Mouse (Mus musculus) CH12.LX (cell line): ENCODE measurements at regions not wholly inside any gene's neighbourhood (a gene's known extent, or its start where the extent isn't known, plus 50 kb on each side); places are given as distances from the start of the nearest gene placed in this dataset.

Experiments used
- DNase-seq: peaks from one replicate; pipeline ENCODE4 v3.0.0-alpha.2; 2013; ENCODE audit errors: extremely low read depth
- H3K27ac ChIP-seq: 2 replicates; pipeline ENCODE4 v1.5.1; 2012; ENCODE audit warnings: low read depth, mild to moderate bottlenecking, control low read depth, moderate library complexity; ENCODE audit not compliant: insufficient read depth
- H3K27me3 ChIP-seq: replicated peaks from 2 replicates; pipeline ENCODE3; 2012; ENCODE audit warnings: inconsistent platforms
- H3K36me3 ChIP-seq, 2 experiments: replicated peaks in 1 of 2; 2 replicates each; pipeline versions ENCODE3 to v1.6.1; 2012; ENCODE audit warnings: inconsistent platforms in 1 of 2, low read length in 1 of 2, mild to moderate bottlenecking in 1 of 2, mixed read lengths in 1 of 2, moderate library complexity in 1 of 2; ENCODE audit not compliant: control insufficient read depth in 1 of 2, insufficient read depth in 1 of 2
- H3K4me1 ChIP-seq, 2 experiments: 2 replicates each; pipeline ENCODE4 v1.6.1; 2012; ENCODE audit warnings: inconsistent platforms in 1 of 2, moderate library complexity in 1 of 2; ENCODE audit not compliant: insufficient read depth in 2 of 2, control insufficient read depth in 1 of 2
- H3K4me2 ChIP-seq: 2 replicates; pipeline ENCODE4 v1.6.1; 2012; ENCODE audit warnings: low read depth, mild to moderate bottlenecking, control low read depth; ENCODE audit not compliant: poor library complexity, insufficient read depth, severe bottlenecking
- H3K4me3 ChIP-seq, 3 experiments: fragments of 150-350 bp in 1 of 3; sonication (generic) in 1 of 3; replicated peaks in 1 of 3; 2 replicates each; pipeline versions ENCODE3 to v1.5.1; 2011 to 2012; ENCODE audit warnings: low read depth in 2 of 3, low read length in 2 of 3, mild to moderate bottlenecking in 2 of 3, moderate library complexity in 2 of 3, control low read depth in 1 of 3, improper control_type of control experiment in 1 of 3, inconsistent platforms in 1 of 3, mixed read lengths in 1 of 3; ENCODE audit not compliant: poor library complexity in 1 of 3
- H3K79me2 ChIP-seq: replicated peaks from 2 replicates; pipeline ENCODE4 v1.6.1; 2012; ENCODE audit warnings: mild to moderate bottlenecking, moderate library complexity; ENCODE audit not compliant: control insufficient read depth, poor library complexity, insufficient read depth, severe bottlenecking; ENCODE audit errors: extremely low read depth
- H3K9ac ChIP-seq: 2 replicates; pipeline ENCODE4 v1.6.1; 2012; ENCODE audit warnings: low read depth, mild to moderate bottlenecking, control low read depth, moderate library complexity; ENCODE audit not compliant: insufficient read depth
- H3K9me3 ChIP-seq: replicated peaks from 2 replicates; pipeline ENCODE3; 2012; ENCODE audit warnings: low read length, inconsistent platforms, mixed read lengths
- BHLHE40 ChIP-seq: IDR thresholded peaks from 2 replicates; pipeline ENCODE4 v1.6.1; 2011; ENCODE audit warnings: mild to moderate bottlenecking, low read depth, low read length, improper control_type of control experiment
- CHD1 ChIP-seq: IDR thresholded peaks from 2 replicates; pipeline ENCODE4 v1.6.1; 2012; ENCODE audit warnings: low read depth, low read length, improper control_type of control experiment, inconsistent platforms
- ETS1 ChIP-seq: conservative IDR thresholded peaks from 2 replicates; pipeline ENCODE4 v1.6.1; 2012; ENCODE audit warnings: low read depth, mild to moderate bottlenecking, inconsistent platforms, low read length, improper control_type of control experiment, moderate library complexity
- HCFC1 ChIP-seq: IDR thresholded peaks from 2 replicates; pipeline ENCODE4 v1.6.1; 2012; ENCODE audit warnings: low read depth, mild to moderate bottlenecking, inconsistent platforms, low read length, improper control_type of control experiment
- JUND ChIP-seq: conservative IDR thresholded peaks from 2 replicates; pipeline ENCODE4 v1.6.1; 2011; ENCODE audit warnings: low read depth, low read length, improper control_type of control experiment
- MAFK ChIP-seq: IDR thresholded peaks from 2 replicates; pipeline ENCODE4 v1.6.1; 2011; ENCODE audit warnings: low read length, improper control_type of control experiment; ENCODE audit not compliant: insufficient replicate concordance
- MEF2A ChIP-seq: IDR thresholded peaks from 2 replicates; pipeline ENCODE4 v1.6.1; 2014; ENCODE audit warnings: low read depth, mild to moderate bottlenecking, inconsistent platforms, low read length, improper control_type of control experiment, borderline replicate concordance
- NELFE ChIP-seq: IDR thresholded peaks from 2 replicates; pipeline ENCODE4 v1.6.1; 2011; ENCODE audit warnings: low read depth, low read length, improper control_type of control experiment
- NRF1 ChIP-seq: IDR thresholded peaks from 2 replicates; pipeline ENCODE4 v1.6.1; 2014; ENCODE audit warnings: low read depth, mild to moderate bottlenecking, inconsistent platforms, low read length, improper control_type of control experiment, moderate library complexity
- PAX5 ChIP-seq: IDR thresholded peaks from 2 replicates; pipeline ENCODE4 v1.6.1; 2012; ENCODE audit warnings: low read length, inconsistent platforms, mixed read lengths
- RCOR1 ChIP-seq: conservative IDR thresholded peaks from 2 replicates; pipeline ENCODE4 v1.6.1; 2012; ENCODE audit warnings: low read depth, mild to moderate bottlenecking, inconsistent platforms, low read length, improper control_type of control experiment
- TCF12 ChIP-seq: IDR thresholded peaks from 2 replicates; pipeline ENCODE4 v1.6.1; 2014; ENCODE audit warnings: low read depth, mild to moderate bottlenecking, inconsistent platforms, low read length, improper control_type of control experiment
- UBTF ChIP-seq: IDR thresholded peaks from 2 replicates; pipeline ENCODE4 v1.6.1; 2012; ENCODE audit warnings: low read depth, mild to moderate bottlenecking, inconsistent platforms, low read length, improper control_type of control experiment, moderate library complexity
- ZC3H11A ChIP-seq: IDR thresholded peaks from 2 replicates; pipeline ENCODE4 v1.6.1; 2012; ENCODE audit warnings: low read depth, mild to moderate bottlenecking, inconsistent platforms, low read length, improper control_type of control experiment
- ZKSCAN1 ChIP-seq: IDR thresholded peaks from 2 replicates; pipeline ENCODE4 v1.6.1; 2012; ENCODE audit warnings: low read depth, inconsistent platforms, low read length, improper control_type of control experiment, borderline replicate concordance
- ZNF384 ChIP-seq: IDR thresholded peaks from 2 replicates; pipeline ENCODE4 v1.6.1; 2012; ENCODE audit warnings: low read depth, low read length, improper control_type of control experiment, inconsistent platforms
- dilution Hi-C: fragments of 300-500 bp; cut with MboI; formaldehyde crosslinking; loops from 2 replicates; pipeline ENCODE4 v1.14.3; 2020; ENCODE audit warnings: low sequenced_read_pairs; ENCODE audit not compliant: extremely low pct_unique_long_range_greater_than_20kb, extremely low pct_ligation_motif_present
- in situ Hi-C: fragments of 300-500 bp; cut with MboI; formaldehyde crosslinking; loops from 3 replicates; pipeline ENCODE4 v1.14.3; 2019; ENCODE audit warnings: low sequenced_read_pairs, low pct_ligation_motif_present, low pct_unique_long_range_greater_than_20kb, mixed read lengths

DNA sequence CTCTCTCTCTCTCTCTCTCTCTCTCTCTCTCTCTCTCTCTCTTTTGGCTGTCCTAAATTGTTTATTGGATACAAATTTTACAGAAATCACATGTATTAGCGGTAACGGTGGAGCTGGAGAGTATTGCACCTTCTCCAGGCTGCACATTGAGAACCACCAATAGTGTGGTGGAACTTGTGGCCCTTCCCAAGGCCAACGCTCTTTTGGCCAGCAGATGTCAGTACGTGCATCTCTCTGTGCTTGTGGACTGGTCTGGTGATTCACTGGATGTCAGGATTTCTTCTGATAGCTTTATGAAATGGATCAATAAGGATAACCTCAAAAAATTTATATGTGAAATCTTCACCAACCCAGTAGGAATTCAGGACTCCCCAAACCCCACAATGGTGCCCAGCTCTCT, 327.9 kb upstream of the Car10 start:
- Histone ChIP-seq H3K27me3 (no peaks in the 10 kb centered on the region), H3K4me3 (no peak overlapping the region), H3K9me3 (peaks cover 61% of the 10 kb centered on the region), H3K36me3 (no peaks in the 10 kb centered on the region), H3K9ac (no peak overlapping the region), H3K4me1 (no peaks in the 10 kb centered on the region), H3K27ac (no peak overlapping the region), H3K4me2 (no peak overlapping the region), H3K79me2 (no peaks in the 10 kb centered on the region)
- dilution Hi-C loops: no loop called here
- in situ Hi-C loops: no loop called here
- TF ChIP-seq ZNF384 (no peak), BHLHE40 (no peak), NELFE (no peak), ETS1 (no peak), ZC3H11A (no peak), NRF1 (no peak), HCFC1 (no peak), JUND (no peak), MAFK (no peak), RCOR1 (no peak), UBTF (no peak), CHD1 (no peak), PAX5 (no peak)
- DNase-seq: no peak

DNA sequence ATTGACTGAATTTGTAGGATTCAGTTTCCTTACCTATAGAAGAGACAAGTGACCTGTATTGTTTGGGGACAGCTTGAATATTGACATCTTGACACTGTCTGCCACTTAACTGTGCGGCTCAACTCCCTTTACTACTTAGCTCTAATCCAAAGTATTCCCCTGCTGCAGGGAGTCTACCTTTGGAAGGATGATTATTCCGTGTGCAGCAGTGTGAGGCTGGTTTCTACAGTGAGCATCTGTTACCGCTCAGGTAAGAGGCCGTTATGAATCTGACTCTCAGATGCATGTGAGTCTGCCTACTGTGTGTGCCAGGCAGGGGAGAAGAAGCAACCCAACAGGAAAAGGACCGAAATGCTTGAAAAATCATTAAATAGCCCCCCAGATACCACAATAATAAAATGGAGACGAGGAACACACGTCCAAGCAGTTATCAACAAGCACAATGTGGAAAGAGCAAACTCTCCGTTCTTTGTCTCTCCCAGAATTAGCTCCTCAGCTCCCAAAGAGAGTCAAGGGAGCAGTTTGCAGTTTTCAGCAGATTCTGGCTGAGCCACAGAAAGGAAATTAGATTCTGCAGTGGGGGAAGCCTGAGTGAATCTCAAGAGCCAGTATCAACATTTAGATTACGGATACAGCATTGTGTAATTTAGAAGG, 324.8 kb upstream of the Car10 start:
- Histone ChIP-seq H3K36me3 (no peaks in the 10 kb centered on the region), H3K27me3 (no peaks in the 10 kb centered on the region), H3K9ac (no peak overlapping the region), H3K27ac (no peak overlapping the region), H3K4me2 (no peak overlapping the region), H3K4me1 (no peaks in the 10 kb centered on the region), H3K4me3 (no peak overlapping the region), H3K79me2 (no peaks in the 10 kb centered on the region), H3K9me3 (peaks cover 59% of the 10 kb centered on the region)
- TF ChIP-seq MEF2A (no peak), TCF12 (no peak), ETS1 (no peak), RCOR1 (no peak), HCFC1 (no peak), ZKSCAN1 (no peak)
- no peak for DNase-seq
- in situ Hi-C loops: no loop called here
- dilution Hi-C loops: no loop called here
